Mouse (Mus musculus) heart, postnatal 36 days (tissue): Measurements from ENCODE around the gene Ssxa1. TPM values are rescaled to one million over a fixed set of nuclear protein-coding genes. Genes with fewer than 3 reads are reported as not detected.
"Not testable (repeated sequence)": the region's sequence is repeated elsewhere in the genome, so short reads cannot be mapped to it uniquely, and the experiment has no call there.

Experiments used
- DNase-seq, 2 experiments: peaks; one replicate each; pipeline ENCODE4 v3.0.0; 2021 to 2022
- intact Hi-C: fragments of 180-260 bp; cut with DNase I; formaldehyde crosslinking; loops from one replicate; pipeline ENCODE4 v1.15.1; 2025
- total RNA-seq, 2 experiments: library from RNA; stranded (reverse); gene quantifications; 2 replicates each; pipeline ENCODE4 v1.2.3; 2021

Gene Ssxa1
- total RNA-seq: not detected

DNA sequence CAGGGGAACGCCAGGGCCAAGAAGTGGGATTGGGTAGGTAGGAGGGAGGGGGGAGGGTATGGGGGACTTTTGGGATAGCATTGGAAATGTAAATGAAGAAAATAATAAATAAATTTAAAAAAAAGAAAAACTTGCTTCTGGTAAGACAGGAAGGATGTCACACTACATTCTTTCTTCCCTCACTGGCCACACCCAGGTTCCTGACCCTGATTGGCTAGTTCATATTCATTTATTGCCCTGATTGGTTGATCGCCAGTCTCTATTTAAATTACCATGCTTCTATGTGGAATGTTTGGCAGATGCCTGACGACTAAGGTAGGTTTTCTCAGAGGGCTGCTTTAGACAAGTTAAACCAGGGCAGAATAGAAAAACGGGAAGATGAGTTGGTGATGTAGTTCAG, at the start of gene Ssxa1:
Gene Ssxa1, plus strand, starts transcription at position 301 of the 400 bp plus-strand sequence.
- DNase-seq: no peak
- intact Hi-C loops: no loop called here

DNA sequence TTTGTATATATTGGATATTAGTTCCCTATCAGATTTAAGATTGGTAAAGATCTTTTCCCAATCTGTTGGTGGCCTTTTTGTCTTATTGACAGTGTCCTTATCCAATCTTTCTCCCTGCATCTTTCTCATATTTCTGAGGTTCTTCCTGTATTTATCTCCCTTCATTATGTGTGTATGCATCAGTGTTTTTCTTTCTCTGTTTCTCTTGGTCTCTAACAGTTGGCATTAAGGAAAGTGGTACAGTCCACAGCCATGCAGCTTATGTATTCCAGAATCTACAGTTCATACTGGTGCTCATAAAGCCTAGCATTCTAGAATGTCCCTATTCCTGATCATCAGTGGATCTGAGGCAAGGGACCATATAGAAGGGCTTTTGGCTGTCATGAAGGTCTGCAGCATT, 47.5 kb upstream of the Ssxa1 start, which contains the start of gene Spaca5:
Gene Spaca5, plus strand, starts transcription at position 301 of the 400 bp plus-strand sequence.
- intact Hi-C loops: no loop called here
- no peak for DNase-seq

DNA sequence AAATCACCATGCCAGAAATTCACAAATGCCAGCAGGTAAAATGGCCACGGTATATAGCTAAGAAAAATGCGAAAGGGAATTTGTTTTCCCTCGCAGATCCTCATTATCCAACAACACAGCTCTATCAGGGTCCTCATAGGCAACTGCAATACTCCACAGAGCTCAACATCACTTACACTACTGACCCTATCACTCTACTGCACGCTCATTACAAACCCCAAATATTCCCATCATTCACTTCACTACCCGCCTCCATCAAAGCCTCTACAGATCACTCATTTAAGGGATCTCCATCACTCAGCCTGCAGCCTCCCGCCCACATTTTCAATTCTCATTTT, 27.0 kb upstream of the Ssxa1 start:
- intact Hi-C loops: no loop called here
- DNase-seq: no peak

DNA sequence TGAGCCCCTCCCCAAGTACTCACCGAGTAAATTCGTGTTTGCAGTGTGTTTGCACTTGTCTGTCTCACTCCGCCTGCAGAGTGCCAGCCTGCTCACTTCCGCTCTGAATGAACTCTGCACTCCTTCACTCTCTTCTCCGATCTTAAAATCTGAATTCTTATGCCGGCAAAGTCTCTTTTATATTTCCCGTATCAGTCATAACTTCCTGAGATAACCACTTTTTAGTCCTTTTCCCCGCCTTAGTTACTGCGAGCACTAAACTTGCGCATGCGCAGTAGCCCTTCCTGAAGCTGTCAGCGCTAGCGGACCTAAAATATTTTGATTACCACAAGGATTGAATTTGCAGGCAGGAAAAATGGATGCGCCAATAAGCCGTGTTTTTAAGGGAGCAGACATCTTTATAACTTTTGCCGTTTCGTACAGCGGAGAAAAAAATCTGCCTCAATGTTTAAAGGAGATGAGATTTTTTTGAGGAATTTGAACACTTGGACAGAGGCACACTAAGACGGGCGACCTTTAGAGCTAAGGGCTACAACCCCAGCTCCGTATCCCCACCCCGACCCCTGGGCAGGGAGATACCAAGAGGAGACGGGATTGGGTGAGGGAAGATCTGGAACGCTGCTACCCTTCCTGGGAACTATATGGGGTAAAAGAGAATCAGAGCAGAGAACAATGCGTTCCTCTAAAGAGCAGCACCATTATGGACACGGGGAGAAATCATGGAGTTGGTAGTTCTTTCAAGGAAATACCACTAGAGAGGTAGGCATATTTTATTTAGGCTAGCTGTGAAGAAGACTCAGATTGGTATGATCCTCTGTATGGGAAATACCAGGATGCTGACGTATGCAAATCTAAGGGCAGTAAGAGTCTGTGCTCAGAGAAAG, 26.4 kb upstream of the Ssxa1 start, which contains the start of gene Zfp300:
Gene Zfp300, minus strand, starts transcription at position 545 of the 884 bp plus-strand sequence.
- intact Hi-C loops: loop anchor here (1.0 kb wide), 1 partner anchor 27 kb away; the partner anchor contains the start of gene Zfp182
- DNase-seq: peak; percentile 51 to 70

DNA sequence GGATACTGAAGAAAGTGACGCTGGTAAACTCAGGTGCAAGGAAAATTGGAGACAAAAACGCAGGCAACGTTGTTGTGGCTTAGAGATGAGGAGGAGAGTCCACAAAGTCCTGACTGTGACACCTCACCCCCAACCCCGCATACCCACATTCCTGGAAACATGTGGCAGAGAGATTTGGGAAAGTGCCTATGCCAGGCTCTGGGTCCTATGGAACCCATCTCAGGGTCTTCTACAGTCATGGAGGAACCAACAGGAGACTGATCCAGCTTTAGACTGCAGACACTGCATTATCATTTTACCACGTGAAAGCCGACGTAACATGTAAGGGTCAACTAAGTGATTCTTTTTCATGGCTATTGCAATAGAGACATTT, 25.8 kb upstream of the Ssxa1 start:
- intact Hi-C loops: loop anchor here (1.0 kb wide), 1 partner anchor 28 kb away; the partner anchor contains the start of gene Zfp182
- peak in 1 of 2 experiments; percentile 1 for DNase-seq

DNA sequence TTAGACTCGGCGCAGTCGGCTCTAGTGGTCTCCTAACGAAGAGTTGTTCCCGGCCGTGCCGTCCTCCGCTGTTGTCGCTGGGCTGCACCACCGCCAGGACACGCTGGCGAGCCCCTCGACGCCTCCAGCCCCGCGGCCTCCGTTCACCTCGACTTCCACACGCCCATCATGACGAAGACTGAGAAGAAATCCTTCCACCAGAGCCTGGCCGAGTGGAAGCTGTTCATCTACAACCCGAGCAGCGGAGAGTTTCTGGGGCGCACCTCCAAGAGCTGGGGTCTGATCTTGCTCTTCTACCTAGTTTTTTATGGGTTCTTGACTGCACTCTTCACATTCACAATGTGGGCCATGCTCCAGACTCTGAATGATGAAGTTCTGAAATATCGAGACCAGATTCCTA, 31.1 kb downstream of the Ssxa1 start:
- intact Hi-C loops, DNase-seq: not testable (repeated sequence)

Other genes starting within 250 kb of the Ssxa1 start
- 1 to 10 TPM; 2.6 to 5.0 TPM for gene Timp1, start 245.7 kb upstream of the Ssxa1 start, total RNA-seq
- gene Syn1, start 194.8 kb upstream of the Ssxa1 start, total RNA-seq: under 1 TPM; 0.16 to 0.22 TPM
- 10 to 100 TPM; 10.9 to 11.5 TPM for gene Cfp, start 184.3 kb upstream of the Ssxa1 start, total RNA-seq
- 1 to 10 TPM; 9.6 to 9.9 TPM for gene Elk1, start 165.2 kb upstream of the Ssxa1 start, total RNA-seq
- 10 to 100 TPM; 33.6 to 36.0 TPM for gene Uxt, start 153.8 kb upstream of the Ssxa1 start, total RNA-seq
- gene Zfp182, start 53.5 kb upstream of the Ssxa1 start, total RNA-seq: 1 to 10 TPM; 3.5 to 3.6 TPM
- gene Spaca5, start 47.4 kb upstream of the Ssxa1 start, total RNA-seq: not detected
- under 1 TPM; 0.14 to 0.31 TPM for gene Zfp300, start 26.3 kb upstream of the Ssxa1 start, total RNA-seq
- gene Gm21876, start 59.8 kb downstream of the Ssxa1 start, total RNA-seq: not detected